Mouse (Mus musculus): ENCODE data around the gene Adh4. TPM values are rescaled to one million over a fixed set of nuclear protein-coding genes. Genes with fewer than 3 reads are reported as not detected.

Adh4 gene
- total and polyA plus RNA-seq, 3 experiments = 0.25 TPM; not detected in 2

DNA sequence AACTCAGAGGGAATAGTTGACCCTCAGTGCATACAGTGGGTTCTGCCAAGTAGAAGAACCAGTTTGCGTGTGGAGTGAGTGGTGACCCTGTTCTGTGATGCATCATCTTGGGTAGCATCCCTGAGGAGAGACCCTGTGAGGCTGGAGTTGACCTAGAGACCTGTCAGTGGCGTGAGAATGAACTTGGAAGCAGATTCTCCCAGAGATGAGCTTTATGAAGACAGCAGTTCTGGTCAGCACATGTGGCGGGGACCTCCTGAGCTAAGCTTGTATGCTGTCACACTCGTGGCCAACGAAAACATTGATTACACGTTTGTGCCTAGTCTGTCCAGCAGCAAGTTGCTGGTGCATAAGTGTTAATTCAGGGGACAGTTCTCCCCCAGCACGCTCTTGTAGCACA, 9.4 kb upstream of the Adh4 start:
- Histone ChIP-seq H3K27ac (ENCODE audit: insufficient read depth, low read depth) (no peak overlapping the region), H3K27me3 (replicated peaks) (no peaks in the 10 kb centered on the region), H3K36me3 (replicated peaks in 1 of 2; ENCODE audit: control insufficient read depth in 1 of 2, insufficient read depth in 1 of 2, low read length in 1 of 2) (no peaks in the 10 kb centered on the region), H3K4me3 (replicated peaks in 1 of 3; ENCODE audit: low read depth in 2 of 3, low read length in 2 of 3, poor library complexity in 1 of 3) (no peak overlapping the region), H3K9ac (ENCODE audit: insufficient read depth, low read depth) (no peak overlapping the region), H3K4me2 (ENCODE audit: insufficient read depth, low read depth, poor library complexity, severe bottlenecking) (no peak overlapping the region), H3K79me2 (replicated peaks; ENCODE audit: control insufficient read depth, extremely low read depth, insufficient read depth, poor library complexity, severe bottlenecking) (no peaks in the 10 kb centered on the region), H3K4me1 (ENCODE audit: control insufficient read depth in 1 of 2, insufficient read depth in 2 of 2) (no peaks in the 10 kb centered on the region), H3K9me3 (replicated peaks; ENCODE audit: low read length) (peaks cover 4% of the 10 kb centered on the region)
- in situ Hi-C loops (cut with MboI; ENCODE audit: low pct_ligation_motif_present, low pct_unique_long_range_greater_than_20kb, low sequenced_read_pairs) (no loop called here), dilution Hi-C loops (cut with MboI; ENCODE audit: extremely low pct_ligation_motif_present, extremely low pct_unique_long_range_greater_than_20kb, low sequenced_read_pairs) (no loop called here)
- DNase-seq (ENCODE audit: extremely low read depth) = no peak
- no peak for TF ChIP-seq MEF2A (IDR thresholded peaks at IDR 0.05; ENCODE audit: borderline replicate concordance, low read depth, low read length)

DNA sequence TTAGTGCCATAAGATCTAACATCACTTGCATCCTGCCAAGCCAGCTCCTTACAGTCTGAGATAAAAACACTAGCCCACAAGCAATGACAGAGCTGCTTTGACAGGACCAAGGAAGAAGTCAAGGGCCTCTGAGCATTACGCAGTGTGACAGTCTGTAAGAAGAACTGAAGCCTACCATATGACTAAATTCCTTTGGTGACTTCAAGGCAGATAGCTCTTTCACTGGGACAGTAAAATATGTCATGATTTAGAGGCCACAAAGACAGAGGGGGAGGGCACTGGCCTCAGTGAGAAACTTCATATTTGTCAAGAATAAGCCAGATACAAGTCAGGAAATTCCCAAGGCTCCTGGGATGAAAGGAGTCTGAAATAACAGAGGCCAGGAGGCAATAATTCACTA, 7.3 kb upstream of the Adh4 start:
- H3K36me3 ChIP-seq (replicated peaks in 1 of 2; ENCODE audit: control insufficient read depth in 1 of 2, insufficient read depth in 1 of 2, low read length in 1 of 2) = no peaks in the 10 kb centered on the region
- H3K4me3 ChIP-seq (replicated peaks in 1 of 3; ENCODE audit: low read depth in 2 of 3, low read length in 2 of 3, poor library complexity in 1 of 3) = no peak overlapping the region
- H3K79me2 ChIP-seq (replicated peaks; ENCODE audit: control insufficient read depth, extremely low read depth, insufficient read depth, poor library complexity, severe bottlenecking) = no peaks in the 10 kb centered on the region
- no peak for TF ChIP-seq TCF12 (IDR thresholded peaks at IDR 0.05; ENCODE audit: low read depth, low read length)
- TF ChIP-seq KAT2A (IDR thresholded peaks at IDR 0.05; ENCODE audit: insufficient replicate concordance, low read length) = no peak
- TF ChIP-seq CHD1 (IDR thresholded peaks at IDR 0.05; ENCODE audit: low read depth, low read length) = no peak
- TF ChIP-seq MXI1 (IDR thresholded peaks at IDR 0.05; ENCODE audit: low read depth, low read length) = no peak
- TF ChIP-seq POLR2A (IDR thresholded peaks at IDR 0.05; ENCODE audit: low read depth, low read length) = no peak
- TF ChIP-seq UBTF (IDR thresholded peaks at IDR 0.05; ENCODE audit: low read depth, low read length) = no peak
- no peak for TF ChIP-seq PAX5 (IDR thresholded peaks at IDR 0.05; ENCODE audit: low read length)
- TF ChIP-seq USF1 (IDR thresholded peaks at IDR 0.05; ENCODE audit: low read depth, low read length) = no peak
- no peak for TF ChIP-seq ETS1 (conservative IDR thresholded peaks at IDR 0.05; ENCODE audit: low read depth, low read length)
- TF ChIP-seq NRF1 (IDR thresholded peaks at IDR 0.05; ENCODE audit: low read depth, low read length) = no peak
- TF ChIP-seq SIN3A (IDR thresholded peaks at IDR 0.05; ENCODE audit: low read length) = no peak
- TF ChIP-seq JUN (IDR thresholded peaks at IDR 0.05; ENCODE audit: insufficient read depth, low read depth, low read length) = no peak
- TF ChIP-seq ZC3H11A (IDR thresholded peaks at IDR 0.05; ENCODE audit: low read depth, low read length) = no peak
- no peak for TF ChIP-seq HCFC1 (IDR thresholded peaks at IDR 0.05; ENCODE audit: low read depth, low read length)
- no peak overlapping the region for H3K4me2 ChIP-seq (ENCODE audit: insufficient read depth, low read depth, poor library complexity, severe bottlenecking)
- no peaks in the 10 kb centered on the region for H3K27me3 ChIP-seq (replicated peaks)
- no peak for DNase-seq (ENCODE audit: extremely low read depth)
- H3K9me3 ChIP-seq (replicated peaks; ENCODE audit: low read length) = peaks cover 4% of the 10 kb centered on the region
- no peak overlapping the region for H3K9ac ChIP-seq (ENCODE audit: insufficient read depth, low read depth)
- H3K4me1 ChIP-seq (ENCODE audit: control insufficient read depth in 1 of 2, insufficient read depth in 2 of 2) = no peaks in the 10 kb centered on the region
- dilution Hi-C loops (cut with MboI; ENCODE audit: extremely low pct_ligation_motif_present, extremely low pct_unique_long_range_greater_than_20kb, low sequenced_read_pairs) (no loop called here), in situ Hi-C loops (cut with MboI; ENCODE audit: low pct_ligation_motif_present, low pct_unique_long_range_greater_than_20kb, low sequenced_read_pairs) (no loop called here)
- H3K27ac ChIP-seq (ENCODE audit: insufficient read depth, low read depth) = no peak overlapping the region

DNA sequence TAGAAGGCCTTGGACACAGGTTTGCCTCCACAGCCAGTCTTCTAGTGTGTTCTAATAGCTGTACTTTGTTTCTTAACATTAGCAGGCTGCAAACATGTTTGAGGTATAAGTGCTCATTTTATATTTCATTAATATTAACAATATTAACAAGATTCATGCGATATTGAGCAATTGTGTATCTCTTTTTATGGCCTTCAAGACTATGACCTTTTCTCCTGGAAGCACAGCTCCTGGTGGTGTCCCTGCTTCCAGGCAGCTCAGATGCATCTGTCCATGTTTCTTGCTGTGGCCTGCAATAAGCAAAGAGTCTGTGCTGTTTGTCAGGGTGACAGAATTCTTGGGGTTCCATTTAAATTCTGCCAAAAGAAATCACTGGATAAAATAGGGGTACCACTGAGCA, 5.7 kb upstream of the Adh4 start:
- Histone ChIP-seq H3K9me3 (replicated peaks; ENCODE audit: low read length) (peaks cover 4% of the 10 kb centered on the region), H3K4me3 (replicated peaks in 1 of 3; ENCODE audit: low read depth in 2 of 3, low read length in 2 of 3, poor library complexity in 1 of 3) (no peak overlapping the region), H3K9ac (ENCODE audit: insufficient read depth, low read depth) (no peak overlapping the region), H3K79me2 (replicated peaks; ENCODE audit: control insufficient read depth, extremely low read depth, insufficient read depth, poor library complexity, severe bottlenecking) (no peaks in the 10 kb centered on the region), H3K27me3 (replicated peaks) (no peaks in the 10 kb centered on the region), H3K27ac (ENCODE audit: insufficient read depth, low read depth) (no peak overlapping the region), H3K4me1 (ENCODE audit: control insufficient read depth in 1 of 2, insufficient read depth in 2 of 2) (no peaks in the 10 kb centered on the region), H3K4me2 (ENCODE audit: insufficient read depth, low read depth, poor library complexity, severe bottlenecking) (no peak overlapping the region), H3K36me3 (replicated peaks in 1 of 2; ENCODE audit: control insufficient read depth in 1 of 2, insufficient read depth in 1 of 2, low read length in 1 of 2) (no peaks in the 10 kb centered on the region)
- dilution Hi-C loops (cut with MboI; ENCODE audit: extremely low pct_ligation_motif_present, extremely low pct_unique_long_range_greater_than_20kb, low sequenced_read_pairs) (no loop called here), in situ Hi-C loops (cut with MboI; ENCODE audit: low pct_ligation_motif_present, low pct_unique_long_range_greater_than_20kb, low sequenced_read_pairs) (no loop called here)
- DNase-seq (ENCODE audit: extremely low read depth) = no peak
- TF ChIP-seq CHD1 (IDR thresholded peaks at IDR 0.05; ENCODE audit: low read depth, low read length) (no peak), MYC (IDR thresholded peaks at IDR 0.05; ENCODE audit: low read depth, low read length) (no peak), NELFE (IDR thresholded peaks at IDR 0.05; ENCODE audit: low read depth, low read length) (no peak), ZNF384 (IDR thresholded peaks at IDR 0.05; ENCODE audit: low read depth, low read length) (no peak), PAX5 (IDR thresholded peaks at IDR 0.05; ENCODE audit: low read length) (no peak), RCOR1 (conservative IDR thresholded peaks at IDR 0.05; ENCODE audit: low read depth, low read length) (no peak), MEF2A (IDR thresholded peaks at IDR 0.05; ENCODE audit: borderline replicate concordance, low read depth, low read length) (no peak), MAZ (IDR thresholded peaks at IDR 0.05; ENCODE audit: low read depth, low read length) (no peak), JUN (IDR thresholded peaks at IDR 0.05; ENCODE audit: insufficient read depth, low read depth, low read length) (no peak), EP300 (IDR thresholded peaks at IDR 0.05; ENCODE audit: low read length) (no peak), USF2 (conservative IDR thresholded peaks at IDR 0.05; ENCODE audit: low read depth, low read length) (no peak), TBP (conservative IDR thresholded peaks at IDR 0.05; ENCODE audit: low read depth, low read length) (no peak), CTCF (conservative IDR thresholded peaks at IDR 0.05 in 1 of 2, IDR thresholded peaks at IDR 0.05 in 1 of 2; ENCODE audit: low read depth in 2 of 2, low read length in 2 of 2) (no peak), ZC3H11A (IDR thresholded peaks at IDR 0.05; ENCODE audit: low read depth, low read length) (no peak)

Data from CH12.LX (cell line).